Mouse (Mus musculus) lung, embryonic 14.5 days (tissue): ENCODE measurements around the gene Rab30. TPM values are rescaled to one million over a fixed set of nuclear protein-coding genes. Genes with fewer than 3 reads are reported as not detected.
"Not testable (repeated sequence)": the region's sequence is repeated elsewhere in the genome, so short reads cannot be mapped to it uniquely, and the experiment has no call there.

ENCODE experiments used
- ATAC-seq: fragments of 200-750 bp; cut with Nextera tagmentation; 2 replicates; pipeline ENCODE4 v1.8.0; 2017; ENCODE audit warnings: mild to moderate bottlenecking, moderate TSS enrichment, moderate library complexity; ENCODE audit not compliant: insufficient read depth
- DNase-seq: peaks from one replicate; pipeline ENCODE4 v3.0.0-alpha.2; 2015
- H3K27ac ChIP-seq: fragments of 300-500 bp; sonication (generic); 2 replicates; pipeline ENCODE4 v1.5.1; 2014; ENCODE audit warnings: low read depth, mild to moderate bottlenecking, moderate library complexity
- H3K27me3 ChIP-seq: fragments of 300-500 bp; sonication (generic); 2 replicates; pipeline ENCODE4 v1.6.1; 2014; ENCODE audit warnings: low read length, control low read depth; ENCODE audit not compliant: insufficient read depth
- H3K36me3 ChIP-seq: fragments of 300-500 bp; sonication (generic); 2 replicates; pipeline ENCODE4 v1.6.1; 2014; ENCODE audit warnings: control low read depth; ENCODE audit not compliant: insufficient read depth
- H3K4me1 ChIP-seq: fragments of 300-500 bp; sonication (generic); 2 replicates; pipeline ENCODE4 v1.6.1; 2014; ENCODE audit warnings: antibody characterized with exemption, control low read depth; ENCODE audit not compliant: insufficient read depth
- H3K4me2 ChIP-seq: fragments of 300-500 bp; sonication (generic); 2 replicates; pipeline ENCODE4 v1.6.1; 2014; ENCODE audit warnings: mild to moderate bottlenecking
- H3K4me3 ChIP-seq: fragments of 300-500 bp; sonication (generic); 2 replicates; pipeline ENCODE4 v1.5.1; 2014; ENCODE audit warnings: low read depth, low read length
- H3K9ac ChIP-seq: fragments of 300-500 bp; sonication (generic); 2 replicates; pipeline ENCODE4 v1.6.1; 2014
- H3K9me3 ChIP-seq: fragments of 300-500 bp; sonication (generic); 2 replicates; pipeline ENCODE4 v1.6.1; 2016; ENCODE audit warnings: low read depth, low read length, control low read depth
- CTCF ChIP-seq: IDR thresholded peaks from 2 replicates; pipeline ENCODE4 v1.5.1; 2016; ENCODE audit warnings: antibody characterized with exemption, low read depth
- WGBS: fragments of 180-500 bp; shearing (Covaris S2); extraction: QIAGEN DNeasy Blood & Tissue Kit; methylation state at CpG from one replicate; pipeline ENCODE4 v1.1.7; 2014; 5-methylcytosine and 5-hydroxymethylcytosine counted together
- polyA plus RNA-seq: library from polyadenylated mRNA; unstranded; fragments of >200 nt; fragmentation: Nextera tagmentation; extraction: Ambion mirVana; gene quantifications from 2 replicates; pipeline ENCODE4 v1.2.1, GENCODE M21; 2014

Gene Rab30
- polyA plus RNA-seq, 1 experiment from 2014 or later = 5.6 TPM

- H3K27ac ChIP-seq = no peak overlapping the region
- 81% methylated on average over 3 of the region's 3 CpGs for WGBS
- no peak for DNase-seq
These were observed 29.8 kb upstream of the Rab30 start for GRCm38 (mm10) chr7:92711593-92711992.

GRCm38 (mm10) chr7:92715055-92715454 is 26.3 kb upstream of the Rab30 start:
- H3K9ac ChIP-seq = no peak overlapping the region
- H3K27ac ChIP-seq = no peak overlapping the region
- no peak for TF ChIP-seq CTCF
- no peaks in the 10 kb centered on the region for H3K27me3 ChIP-seq
- no peaks in the 10 kb centered on the region for H3K4me1 ChIP-seq
- no peak for DNase-seq
- H3K9me3 ChIP-seq = no peaks in the 10 kb centered on the region
- no peak for ATAC-seq
- no peak overlapping the region for H3K4me2 ChIP-seq
- 73% methylated on average over 1 of the region's 1 CpGs for WGBS
- H3K4me3 ChIP-seq = no peak overlapping the region
- no peaks in the 10 kb centered on the region for H3K36me3 ChIP-seq

More at GRCm38 (mm10) chr7:92711593-92711992, 29.8 kb upstream of the Rab30 start:
- no peak for TF ChIP-seq CTCF
- Histone ChIP-seq H3K36me3 (no peaks in the 10 kb centered on the region), H3K4me1 (no peaks in the 10 kb centered on the region), H3K4me3 (no peak overlapping the region), H3K4me2 (no peak overlapping the region), H3K27me3 (no peaks in the 10 kb centered on the region), H3K9ac (no peak overlapping the region; the same call in 1 of the 2 replicates), H3K9me3 (no peaks in the 10 kb centered on the region)
- ATAC-seq = no peak

- no peak overlapping the region for H3K4me2 ChIP-seq
- H3K27ac ChIP-seq = no peak overlapping the region
- H3K27me3 ChIP-seq = no peaks in the 10 kb centered on the region
- H3K36me3 ChIP-seq = no peaks in the 10 kb centered on the region
- ATAC-seq (no peak), DNase-seq (no peak)
- no peaks in the 10 kb centered on the region for H3K9me3 ChIP-seq
- 53% methylated on average over 3 of the region's 3 CpGs for WGBS
- no peak overlapping the region for H3K4me3 ChIP-seq
- H3K4me1 ChIP-seq = no peaks in the 10 kb centered on the region
- H3K9ac ChIP-seq = no peak overlapping the region
- TF ChIP-seq CTCF = no peak
These were observed 21.1 kb upstream of the Rab30 start for GRCm38 (mm10) chr7:92720156-92720905.

GRCm38 (mm10) chr7:92723750-92724149 is 17.7 kb upstream of the Rab30 start:
- TF ChIP-seq CTCF = no peak
- Histone ChIP-seq H3K27me3 (no peaks in the 10 kb centered on the region), H3K9me3 (no peaks in the 10 kb centered on the region), H3K36me3 (no peaks in the 10 kb centered on the region), H3K9ac (no peak overlapping the region), H3K27ac (no peak overlapping the region), H3K4me3 (no peak overlapping the region), H3K4me1 (no peaks in the 10 kb centered on the region), H3K4me2 (no peak overlapping the region)
- peak; percentile 31; the same call in 1 of the 2 replicates for ATAC-seq
- no peak for DNase-seq
- 27% methylated on average over 3 of the region's 3 CpGs for WGBS

GRCm38 (mm10) chr7:92724261-92724660 is 17.1 kb upstream of the Rab30 start:
- 57% methylated on average over 4 of the region's 4 CpGs for WGBS
- TF ChIP-seq CTCF = no peak
- Histone ChIP-seq H3K9ac (no peak overlapping the region), H3K4me1 (no peaks in the 10 kb centered on the region), H3K4me2 (no peak overlapping the region), H3K27me3 (no peaks in the 10 kb centered on the region), H3K27ac (no peak overlapping the region), H3K36me3 (no peaks in the 10 kb centered on the region), H3K4me3 (no peak overlapping the region), H3K9me3 (no peaks in the 10 kb centered on the region)
- DNase-seq (no peak), ATAC-seq (no peak)

- H3K9ac ChIP-seq, H3K4me1 ChIP-seq, H3K27ac ChIP-seq, H3K27me3 ChIP-seq, H3K4me3 ChIP-seq, DNase-seq, H3K4me2 ChIP-seq, H3K9me3 ChIP-seq: not testable (repeated sequence)
- WGBS = 64% methylated on average over 3 of the region's 3 CpGs
- peak; percentile 10; the same call in 1 of the 2 replicates for ATAC-seq
- H3K36me3 ChIP-seq = peaks cover 12% of the 10 kb centered on the region; the same call in 1 of the 2 replicates
These were observed 11.8 kb upstream of the Rab30 start for GRCm38 (mm10) chr7:92729583-92729982.

GRCm38 (mm10) chr7:92730465-92730864 is 10.9 kb upstream of the Rab30 start:
- Histone ChIP-seq H3K36me3 (peaks cover 14% of the 10 kb centered on the region; the same call in 1 of the 2 replicates), H3K4me3 (no peak overlapping the region), H3K9me3 (no peaks in the 10 kb centered on the region), H3K4me1 (no peaks in the 10 kb centered on the region), H3K4me2 (no peak overlapping the region), H3K27me3 (no peaks in the 10 kb centered on the region), H3K9ac (no peak overlapping the region), H3K27ac (no peak overlapping the region)
- WGBS = 72% methylated on average over 4 of the region's 4 CpGs
- DNase-seq (peak; percentile 23), ATAC-seq (peak; percentile 31; the same call in 1 of the 2 replicates)
- TF ChIP-seq CTCF = no peak
